Mouse (Mus musculus) megakaryocyte, adult 5-6 weeks (primary cell): ENCODE results near the gene Vmp1. TPM values are rescaled to one million over a fixed set of nuclear protein-coding genes. Genes with fewer than 3 reads are reported as not detected.

ENCODE experiments used
- total RNA-seq, 2 experiments: library from RNA; stranded (forward) in 1 of 2; stranded (reverse) in 1 of 2; fragments of 153-499, 151-499 nt in 1 of 2; fragments of 221-1000, 200-1000 nt in 1 of 2; gene quantifications; 2 replicates each; pipeline versions ENCODE4 v1.2.3 to v1.2.4; 2015 to 2017

The Vmp1 gene
- total RNA-seq, 2 experiments from 2014 or later = 163 to 215 TPM

Other genes starting within 250 kb of the Vmp1 start
- 14.8 and 15.8 TPM in 2 replicates for gene Rnft1, start 199.2 kb downstream of the Vmp1 start, total RNA-seq (2015)
- 13.2 TPM in 2 replicates for gene Rnft1, start 199.2 kb downstream of the Vmp1 start, total RNA-seq (2017)
- 30.4 and 38.4 TPM in 2 replicates for gene Rps6kb1, start 139.0 kb downstream of the Vmp1 start, total RNA-seq (2015)
- gene Rps6kb1, start 139.0 kb downstream of the Vmp1 start, total RNA-seq (2017) = 29.9 and 35.4 TPM in 2 replicates
- gene Tubd1, start 138.8 kb downstream of the Vmp1 start, total RNA-seq (2015) = 7.8 and 9.6 TPM in 2 replicates
- 5.4 and 5.5 TPM in 2 replicates for gene Tubd1, start 138.8 kb downstream of the Vmp1 start, total RNA-seq (2017)
- 11.8 and 12.2 TPM in 2 replicates for gene Ptrh2, start 149 bp upstream of the Vmp1 start, total RNA-seq (2015)
- gene Ptrh2, start 149 bp upstream of the Vmp1 start, total RNA-seq (2017) = 12.9 and 14.6 TPM in 2 replicates
- 272 and 311 TPM in 2 replicates for gene Cltc, start 73.7 kb upstream of the Vmp1 start, total RNA-seq (2015)
- 184 and 190 TPM in 2 replicates for gene Cltc, start 73.7 kb upstream of the Vmp1 start, total RNA-seq (2017)
- 36.4 and 38.1 TPM in 2 replicates for gene Dhx40, start 123.9 kb upstream of the Vmp1 start, total RNA-seq (2015)
- gene Dhx40, start 123.9 kb upstream of the Vmp1 start, total RNA-seq (2017) = 42.5 and 42.8 TPM in 2 replicates